Mouse (Mus musculus) layer of hippocampus, adult 2 months (tissue): ENCODE measurements around the gene Trp53tg5. TPM values are rescaled to one million over a fixed set of nuclear protein-coding genes. Genes with fewer than 3 reads are reported as not detected.
A peak's percentile ranks its signal among the peaks of the same experiment; 100 is the strongest.

Source experiments
- DNase-seq, 2 experiments: peaks; one replicate each; pipeline ENCODE4 v3.0.0; 2022; ENCODE audit warnings: low spot score in 2 of 2
- H3K27ac ChIP-seq: fragments of 200-600 bp; 2 replicates; pipeline ENCODE4 v1.8.1; 2022
- H3K4me3 ChIP-seq: fragments of 200-600 bp; 2 replicates; pipeline ENCODE4 v1.8.1; 2022; ENCODE audit warnings: mild to moderate bottlenecking
- CTCF ChIP-seq: fragments of 200-600 bp; conservative IDR thresholded peaks from 2 replicates; pipeline ENCODE4 v1.8.1; 2022; ENCODE audit warnings: antibody characterized with exemption, mild to moderate bottlenecking, moderate library complexity
- total RNA-seq, 2 experiments: library from RNA; stranded (reverse); gene quantifications; 2 replicates each; pipeline ENCODE4 v1.2.3; 2021

The Trp53tg5 gene
- total RNA-seq, 2 experiments from 2014 or later, result not detected

DNA sequence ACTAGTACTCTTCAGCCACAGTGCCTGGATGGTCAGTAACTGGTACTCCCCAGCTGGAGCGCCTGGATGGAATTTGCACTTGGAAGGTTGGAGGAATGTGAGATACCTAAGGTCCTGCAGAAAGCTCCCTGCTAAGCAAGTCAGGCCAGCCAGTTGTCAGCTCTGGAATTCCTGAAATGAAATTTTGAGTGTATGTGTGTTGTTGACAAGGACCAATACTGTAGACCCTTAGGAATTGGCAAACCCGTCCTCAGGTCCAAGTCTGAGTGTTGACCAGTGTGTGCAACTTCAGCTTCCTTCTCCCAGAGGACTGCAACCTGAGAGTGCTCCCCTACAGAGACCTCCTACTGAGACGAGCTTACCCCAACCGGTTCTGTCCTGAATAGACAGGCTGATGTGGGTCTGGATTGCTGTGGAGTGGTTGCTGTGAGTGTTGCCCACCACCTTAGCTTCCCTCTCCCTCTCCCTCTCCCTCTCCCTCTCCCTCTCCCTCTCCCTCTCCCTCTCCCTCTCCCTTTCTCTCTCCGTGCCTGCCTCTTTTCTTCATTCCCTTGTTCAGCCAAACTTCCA lies 37.2 kb upstream of the Trp53tg5 start:
- Histone ChIP-seq H3K27ac (no peak overlapping the region), H3K4me3 (no peak overlapping the region)
- no peak for DNase-seq
- TF ChIP-seq CTCF, result no peak

- DNase-seq, result no peak
- no peak overlapping the region for H3K27ac ChIP-seq
- no peak overlapping the region for H3K4me3 ChIP-seq
- TF ChIP-seq CTCF, result no peak
Measured at GRCm38 (mm10) chr2:164507811-164508210, 34.3 kb upstream of the Trp53tg5 start.

DNA sequence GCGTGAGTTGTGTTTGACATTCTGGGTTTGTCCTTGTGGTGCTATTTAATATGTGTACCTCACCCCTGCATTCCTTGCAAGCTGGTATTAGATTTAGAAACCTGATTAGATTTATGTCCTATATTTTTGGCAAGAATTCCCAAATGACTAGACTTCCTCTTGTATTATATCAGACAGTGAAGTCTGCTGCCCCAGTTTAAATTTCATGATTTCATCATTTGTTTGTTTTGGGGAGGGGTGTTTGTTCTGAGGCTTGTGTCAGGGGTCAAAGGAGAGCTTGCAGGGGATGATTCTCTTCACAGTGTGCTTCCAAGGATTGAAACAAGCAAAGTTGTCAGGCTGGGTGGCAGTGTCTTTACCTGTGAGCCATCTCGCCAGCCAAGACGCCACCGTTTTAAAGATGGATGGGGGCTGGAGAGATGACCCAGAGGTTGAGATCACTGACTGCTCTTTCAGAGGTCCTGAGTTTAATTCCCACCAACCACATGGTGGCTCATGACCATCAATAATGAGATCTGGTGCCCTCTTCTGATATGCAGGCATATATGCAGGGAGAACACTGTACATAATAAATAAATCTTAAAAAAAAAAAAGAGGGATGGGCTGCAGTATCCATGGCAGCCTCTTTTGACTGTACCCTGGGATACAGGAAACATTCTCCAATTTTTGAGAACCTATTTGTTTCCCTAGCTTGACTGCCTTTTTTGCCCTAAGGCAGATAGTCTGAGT lies 32.3 kb upstream of the Trp53tg5 start:
- no peak for DNase-seq
- peak; percentile 55 for TF ChIP-seq CTCF
- Histone ChIP-seq H3K27ac (no peak overlapping the region), H3K4me3 (no peak overlapping the region)

- Histone ChIP-seq H3K4me3 (no peak overlapping the region), H3K27ac (no peak overlapping the region)
- TF ChIP-seq CTCF, result peak; percentile 48
- DNase-seq, result no peak
Measured at GRCm38 (mm10) chr2:164504919-164505318, 31.4 kb upstream of the Trp53tg5 start.

DNA sequence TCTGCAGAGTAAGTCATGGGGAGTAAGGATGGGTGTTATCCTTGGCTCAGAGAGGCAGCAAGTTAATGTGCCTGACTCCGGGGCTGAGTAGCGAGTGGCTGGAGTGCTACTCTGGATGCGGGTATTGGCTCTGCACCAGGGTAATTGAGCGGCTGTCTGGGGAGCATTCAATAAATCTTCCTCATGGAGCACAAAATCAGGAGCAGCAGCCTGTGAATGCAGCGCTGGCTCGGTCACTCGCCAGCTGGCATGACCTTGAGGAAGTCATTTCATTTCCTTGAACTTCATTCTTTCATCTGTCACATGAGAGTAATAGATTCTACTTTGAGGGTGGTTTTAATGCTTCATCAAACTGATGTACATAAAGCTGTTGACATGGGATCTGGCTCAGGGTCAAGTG lies 27.0 kb upstream of the Trp53tg5 start:
- no peak for DNase-seq
- Histone ChIP-seq H3K4me3 (no peak overlapping the region), H3K27ac (no peak overlapping the region)
- no peak for TF ChIP-seq CTCF

- Histone ChIP-seq H3K4me3 (no peak overlapping the region), H3K27ac (no peak overlapping the region)
- TF ChIP-seq CTCF, result peak; percentile 53
- no peak for DNase-seq
Measured at GRCm38 (mm10) chr2:164499317-164499716, 25.8 kb upstream of the Trp53tg5 start.

DNA sequence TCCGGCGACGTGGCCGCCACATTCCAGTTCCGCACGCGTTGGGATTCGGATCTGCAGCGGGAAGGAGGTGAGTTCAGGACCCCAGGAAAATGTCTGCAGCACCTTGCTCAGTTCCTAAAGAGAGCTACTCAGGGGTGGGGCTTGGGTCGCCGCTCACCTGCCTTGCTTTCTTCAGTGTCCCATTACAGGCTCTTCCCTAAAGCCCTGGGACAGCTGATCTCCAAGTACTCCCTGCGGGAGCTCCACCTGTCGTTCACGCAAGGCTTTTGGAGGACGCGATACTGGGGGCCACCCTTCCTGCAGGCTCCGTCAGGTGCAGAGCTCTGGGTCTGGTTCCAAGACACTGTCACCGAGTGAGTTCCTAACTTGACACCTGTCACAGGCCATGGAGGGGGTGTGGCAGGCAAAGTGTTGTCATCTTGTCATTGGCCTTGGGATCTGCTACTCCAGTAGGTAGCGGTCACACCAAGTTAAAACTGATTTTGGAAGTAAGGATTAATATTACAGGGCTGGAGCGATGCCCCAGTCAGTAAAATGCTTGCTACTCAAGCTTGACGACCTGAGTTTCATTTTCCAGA lies 24.3 kb upstream of the Trp53tg5 start:
- Histone ChIP-seq H3K27ac (peak overlapping the region; percentile 93), H3K4me3 (peak overlapping the region; percentile 78)
- peak; percentile 32 for TF ChIP-seq CTCF
- DNase-seq, result no peak

DNA sequence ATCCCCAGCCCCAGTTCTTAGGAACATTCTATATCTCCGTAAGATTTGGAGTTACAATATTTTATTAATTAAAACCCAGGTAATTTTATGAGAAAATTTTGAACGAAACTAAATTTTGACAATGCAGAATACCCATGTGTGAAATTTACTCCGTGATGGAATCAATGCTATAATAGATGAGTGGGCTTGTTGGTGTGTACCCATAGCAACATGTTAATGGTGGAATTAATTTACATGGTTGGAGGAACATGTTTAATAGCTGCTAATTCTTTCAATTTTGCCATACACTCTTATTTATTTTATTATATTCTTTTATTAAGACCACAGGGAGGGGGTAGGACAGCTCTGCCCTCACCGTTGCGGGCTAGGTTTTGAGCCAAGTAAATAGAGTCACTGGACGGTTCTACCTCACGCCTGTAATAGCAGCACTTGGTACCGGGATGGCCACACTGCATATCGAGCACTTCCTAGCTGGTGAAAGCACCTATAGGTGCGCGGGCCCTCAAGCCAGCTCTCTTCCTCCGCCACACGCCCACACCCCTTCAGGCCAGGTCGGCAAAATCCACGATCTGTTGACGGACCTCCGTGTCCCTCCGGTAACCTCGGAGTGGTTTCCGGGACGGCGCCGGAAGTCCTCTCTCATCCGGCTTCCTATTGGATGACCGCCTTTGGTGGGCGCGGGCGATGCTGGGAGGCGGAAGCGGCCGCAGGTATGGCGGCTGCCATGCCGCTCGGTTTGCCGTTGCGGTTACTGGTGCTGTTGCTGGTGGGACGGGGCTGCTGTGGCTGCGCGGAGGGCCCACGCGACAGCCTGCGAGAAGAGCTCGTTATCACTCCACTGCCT lies 23.5 kb upstream of the Trp53tg5 start, which contains the start of gene Pigt:
Pigt (plus strand) TSS at position 674 of the 844 bp plus-strand sequence.
- peak within 1 kb of the TSS; percentile 93 for H3K27ac ChIP-seq
- H3K4me3 ChIP-seq, result peak within 1 kb of the TSS; percentile 78
- DNase-seq, result peak; percentile 83 to 89
- TF ChIP-seq CTCF, result no peak

GRCm38 (mm10) chr2:164496331-164496730 lies 22.8 kb upstream of the Trp53tg5 start:
- TF ChIP-seq CTCF, result no peak
- H3K27ac ChIP-seq, result peak overlapping the region; percentile 93; the same call in 1 of the 2 replicates
- DNase-seq, result no peak
- no peak overlapping the region for H3K4me3 ChIP-seq

DNA sequence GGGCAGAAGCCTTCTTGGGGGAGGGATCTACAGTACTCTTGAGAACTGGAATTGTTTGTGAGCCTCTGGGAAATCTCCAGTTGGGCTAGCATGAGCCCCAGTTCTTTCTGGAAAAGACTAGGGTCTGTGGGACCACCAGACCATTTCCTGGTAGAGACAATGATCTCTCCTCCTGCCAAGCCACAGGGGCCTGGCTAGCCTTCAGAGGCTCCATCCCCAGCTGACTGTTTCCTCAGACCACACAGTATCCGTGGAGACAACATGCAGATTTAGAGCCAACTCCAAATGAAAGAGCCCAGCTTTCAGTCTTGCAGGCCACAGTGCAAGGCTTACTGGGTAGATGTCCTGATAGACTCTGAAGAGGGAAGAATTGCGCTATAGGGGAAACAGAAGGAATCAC lies 20.6 kb upstream of the Trp53tg5 start:
- DNase-seq, result no peak
- H3K4me3 ChIP-seq, result no peak overlapping the region
- peak overlapping the region; percentile 32; the same call in 1 of the 2 replicates for H3K27ac ChIP-seq
- no peak for TF ChIP-seq CTCF

GRCm38 (mm10) chr2:164487812-164488211 lies 14.3 kb upstream of the Trp53tg5 start:
- peak overlapping the region; percentile 89 for H3K4me3 ChIP-seq
- peak; percentile 47 to 51 for DNase-seq
- peak overlapping the region; percentile 99 for H3K27ac ChIP-seq

GRCm38 (mm10) chr2:164487115-164487527 lies 13.6 kb upstream of the Trp53tg5 start:
- H3K4me3 ChIP-seq, result peak overlapping the region; percentile 89
- no peak for DNase-seq
- peak overlapping the region; percentile 99 for H3K27ac ChIP-seq
- no peak for TF ChIP-seq CTCF

More at GRCm38 (mm10) chr2:164487812-164488211, 14.3 kb upstream of the Trp53tg5 start:
- TF ChIP-seq CTCF, result no peak
